Mouse (Mus musculus): ENCODE results near the gene Slc39a9. TPM values are rescaled to one million over a fixed set of nuclear protein-coding genes. Genes with fewer than 3 reads are reported as not detected.

Slc39a9 gene
- polyA plus RNA-seq, 1 experiment from 2014 or later, result 25.8 TPM

GRCm38 (mm10) chr12:80608576-80608975, 35.1 kb upstream of the Slc39a9 start:
- no peaks in the 10 kb centered on the region for H3K36me3 ChIP-seq
- H3K27me3 ChIP-seq, result no peaks in the 10 kb centered on the region
- 68% methylated on average over 1 of the region's 1 CpGs for WGBS
- H3K4me2 ChIP-seq (replicated peaks), result no peak overlapping the region
- no peak overlapping the region for H3K9ac ChIP-seq
- peaks cover 6% of the 10 kb centered on the region for H3K4me1 ChIP-seq
- no peaks in the 10 kb centered on the region for H3K9me3 ChIP-seq (replicated peaks)
- no peak for ATAC-seq (ENCODE audit: insufficient number of reproducible peaks, low FRiP score, low TSS enrichment, low read depth)
- H3K27ac ChIP-seq (replicated peaks), result no peak overlapping the region
- H3K4me3 ChIP-seq (replicated peaks), result no peak overlapping the region

- no peaks in the 10 kb centered on the region for H3K36me3 ChIP-seq
- H3K9ac ChIP-seq, result no peak overlapping the region
- no peaks in the 10 kb centered on the region for H3K9me3 ChIP-seq (replicated peaks)
- H3K4me1 ChIP-seq, result no peaks in the 10 kb centered on the region
- H3K4me2 ChIP-seq (replicated peaks), result no peak overlapping the region
- no peak for ATAC-seq (ENCODE audit: insufficient number of reproducible peaks, low FRiP score, low TSS enrichment, low read depth)
- no peak overlapping the region for H3K27ac ChIP-seq (replicated peaks)
- WGBS, result 79% methylated on average over 3 of the region's 3 CpGs
- no peaks in the 10 kb centered on the region for H3K27me3 ChIP-seq
- no peak overlapping the region for H3K4me3 ChIP-seq (replicated peaks)
Observed at GRCm38 (mm10) chr12:80609928-80610327, 33.8 kb upstream of the Slc39a9 start.

DNA sequence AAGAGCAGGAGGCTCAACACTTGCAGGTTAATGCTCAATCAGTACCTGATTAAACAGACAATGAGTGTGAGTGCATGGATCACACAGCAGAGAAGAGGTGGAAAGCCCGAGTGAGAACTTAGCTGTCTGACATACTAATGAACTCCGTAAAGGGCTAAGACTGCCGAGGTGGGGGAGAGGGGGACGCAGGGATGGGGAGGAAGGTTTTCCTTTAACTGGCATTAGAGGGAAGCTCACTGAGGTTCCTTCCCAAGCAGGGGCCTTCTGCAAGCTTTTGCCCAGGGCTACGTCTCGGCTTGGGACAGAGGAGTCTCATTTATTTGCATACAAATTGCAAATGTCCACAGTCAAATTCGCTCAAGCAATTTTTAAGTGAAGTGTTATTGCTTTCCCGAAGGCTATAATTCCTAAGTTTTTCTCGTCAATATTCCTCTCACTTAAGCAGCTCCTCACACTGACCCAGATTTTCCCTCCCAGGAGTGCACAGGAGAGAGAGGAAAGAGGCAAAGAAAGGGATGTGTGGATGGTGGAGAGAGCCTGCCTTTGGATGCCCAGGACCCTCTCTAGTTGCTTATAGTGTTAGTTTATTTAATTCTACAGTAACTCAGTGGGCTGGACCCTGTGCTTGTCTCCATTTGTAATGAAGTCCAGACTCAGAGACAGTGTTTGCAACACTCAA, 31.4 kb upstream of the Slc39a9 start:
- WGBS, result 52% methylated on average over 9 of the region's 9 CpGs

DNA sequence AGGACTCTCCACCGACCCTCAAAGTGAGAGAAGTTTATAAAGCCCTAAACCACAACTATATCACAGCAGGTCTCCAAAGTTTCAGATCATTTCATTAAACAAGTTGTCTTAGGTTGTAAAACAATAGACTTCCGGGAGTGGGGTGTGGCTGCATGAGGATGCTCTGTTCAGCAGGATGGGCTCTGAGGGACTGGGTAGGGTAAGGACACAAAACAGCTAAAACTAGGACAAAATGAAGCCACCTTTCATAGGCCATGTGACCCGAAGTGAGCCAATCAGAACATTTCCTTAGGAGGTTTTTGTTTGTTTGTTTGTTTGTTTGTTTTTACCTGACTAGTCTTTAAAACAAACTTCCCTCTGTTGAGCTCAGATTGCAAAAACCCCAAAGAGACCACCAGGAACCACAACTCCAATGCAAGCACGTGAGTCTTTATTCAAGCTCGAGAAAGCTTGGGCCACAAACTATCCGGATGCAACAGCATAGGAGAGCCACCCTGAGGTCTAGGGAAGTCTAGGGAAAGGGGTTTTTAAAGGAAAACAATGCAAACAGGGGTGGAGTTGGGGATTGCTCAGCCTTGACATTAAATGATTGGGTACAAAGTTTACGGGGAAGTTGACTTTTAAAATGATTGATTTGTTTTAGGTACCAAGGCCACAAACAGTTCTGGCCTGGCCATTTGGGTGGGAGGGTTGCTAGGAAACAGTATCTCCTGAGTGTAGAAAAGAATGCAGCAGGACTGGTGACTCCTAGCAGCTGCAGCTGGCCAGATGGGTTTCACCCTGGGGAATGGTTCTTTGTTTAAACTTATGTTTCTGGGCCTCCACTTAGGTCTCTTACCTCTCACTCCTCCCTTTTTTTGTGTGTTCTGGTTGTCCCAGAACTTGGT, 28.1 kb upstream of the Slc39a9 start:
- Histone ChIP-seq H3K4me1 (no peaks in the 10 kb centered on the region), H3K36me3 (no peaks in the 10 kb centered on the region), H3K4me3 (replicated peaks) (no peak overlapping the region), H3K4me2 (replicated peaks) (no peak overlapping the region), H3K27me3 (no peaks in the 10 kb centered on the region), H3K9ac (no peak overlapping the region), H3K9me3 (replicated peaks) (no peaks in the 10 kb centered on the region), H3K27ac (replicated peaks) (no peak overlapping the region)
- ATAC-seq (ENCODE audit: insufficient number of reproducible peaks, low FRiP score, low TSS enrichment, low read depth), result no peak
- 64% methylated on average over 7 of the region's 7 CpGs for WGBS

More for the DNA sequence above, 31.4 kb upstream of the Slc39a9 start:
- no peak overlapping the region for H3K27ac ChIP-seq (replicated peaks)
- H3K4me3 ChIP-seq (replicated peaks), result no peak overlapping the region
- H3K27me3 ChIP-seq, result no peaks in the 10 kb centered on the region
- no peak for ATAC-seq (ENCODE audit: insufficient number of reproducible peaks, low FRiP score, low TSS enrichment, low read depth)
- no peaks in the 10 kb centered on the region for H3K36me3 ChIP-seq
- H3K9me3 ChIP-seq (replicated peaks), result no peaks in the 10 kb centered on the region
- H3K9ac ChIP-seq, result no peak overlapping the region
- H3K4me1 ChIP-seq, result no peaks in the 10 kb centered on the region
- H3K4me2 ChIP-seq (replicated peaks), result no peak overlapping the region

DNA sequence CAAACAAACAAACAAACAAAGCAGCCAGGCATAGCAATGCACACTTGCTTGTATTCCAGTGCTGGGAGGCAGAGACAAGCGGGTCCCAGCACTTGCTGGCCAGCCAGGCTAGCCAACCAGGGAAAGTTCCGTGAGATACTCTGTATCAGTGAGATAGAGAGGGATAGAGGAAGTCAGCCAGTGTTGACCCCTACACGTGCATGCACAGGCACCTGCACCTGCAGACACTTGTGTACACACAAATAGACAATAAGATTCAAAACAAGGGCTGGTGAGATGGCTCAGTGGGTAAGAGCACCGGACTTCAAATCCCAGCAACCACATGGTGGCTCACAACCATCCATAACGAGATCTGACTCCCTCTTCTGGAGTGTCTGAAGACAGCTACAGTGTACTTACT, 23.2 kb upstream of the Slc39a9 start:
- 80% methylated on average over 5 of the region's 5 CpGs for WGBS

DNA sequence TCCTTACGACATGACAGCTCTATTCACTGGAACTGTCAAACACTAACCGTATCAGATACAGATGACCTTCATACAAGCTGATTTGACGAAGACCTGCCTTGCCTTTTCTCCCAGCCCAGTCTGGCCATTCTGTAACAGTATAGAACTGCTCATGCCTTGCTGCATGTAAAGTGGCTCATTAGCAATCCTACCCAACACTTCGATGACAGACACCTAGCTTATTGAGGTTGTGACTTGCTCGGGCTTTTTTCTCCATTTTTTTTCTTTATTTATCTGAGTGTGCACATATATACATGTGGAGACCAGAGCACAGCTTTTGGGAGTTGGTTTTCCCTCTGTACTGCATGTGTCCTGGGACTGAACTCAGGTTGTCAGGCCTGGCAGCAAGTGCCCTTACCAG, 11.9 kb upstream of the Slc39a9 start:
- no peaks in the 10 kb centered on the region for H3K27me3 ChIP-seq
- no peak for ATAC-seq (ENCODE audit: insufficient number of reproducible peaks, low FRiP score, low TSS enrichment, low read depth)
- no peaks in the 10 kb centered on the region for H3K9me3 ChIP-seq (replicated peaks)
- H3K4me2 ChIP-seq (replicated peaks), result no peak overlapping the region
- H3K27ac ChIP-seq (replicated peaks), result no peak overlapping the region
- no peaks in the 10 kb centered on the region for H3K4me1 ChIP-seq
- no peak overlapping the region for H3K9ac ChIP-seq
- H3K4me3 ChIP-seq (replicated peaks), result no peak overlapping the region
- WGBS, result 80% methylated on average over 5 of the region's 5 CpGs
- peaks cover 41% of the 10 kb centered on the region for H3K36me3 ChIP-seq

More for the DNA sequence above, 23.2 kb upstream of the Slc39a9 start:
- ATAC-seq (ENCODE audit: insufficient number of reproducible peaks, low FRiP score, low TSS enrichment, low read depth), result no peak
- Histone ChIP-seq H3K36me3 (no peaks in the 10 kb centered on the region), H3K4me2 (replicated peaks) (no peak overlapping the region), H3K4me1 (no peaks in the 10 kb centered on the region), H3K9me3 (replicated peaks) (no peaks in the 10 kb centered on the region), H3K4me3 (replicated peaks) (no peak overlapping the region), H3K27ac (replicated peaks) (no peak overlapping the region), H3K27me3 (no peaks in the 10 kb centered on the region), H3K9ac (no peak overlapping the region)

- Histone ChIP-seq H3K9me3 (replicated peaks) (no peaks in the 10 kb centered on the region), H3K27me3 (no peaks in the 10 kb centered on the region), H3K36me3 (peaks cover 34% of the 10 kb centered on the region), H3K9ac (peak overlapping the region; percentile 96), H3K4me3 (replicated peaks) (peak overlapping the region; percentile 96), H3K4me1 (peaks cover 31% of the 10 kb centered on the region), H3K4me2 (replicated peaks) (peak overlapping the region; percentile 72), H3K27ac (replicated peaks) (peak overlapping the region; percentile 85)
- 2% methylated on average over 43 of the region's 48 CpGs for WGBS
- ATAC-seq (ENCODE audit: insufficient number of reproducible peaks, low FRiP score, low TSS enrichment, low read depth), result peak; percentile 64
Observed at GRCm38 (mm10) chr12:80642725-80643692, 674 bp upstream of the Slc39a9 start.

- no peaks in the 10 kb centered on the region for H3K27me3 ChIP-seq
- H3K4me3 ChIP-seq (replicated peaks), result peak overlapping the region; percentile 96
- H3K9ac ChIP-seq, result peak overlapping the region; percentile 96
- WGBS, result 6% methylated on average over 18 of the region's 18 CpGs
- no peaks in the 10 kb centered on the region for H3K9me3 ChIP-seq (replicated peaks)
- peaks cover 27% of the 10 kb centered on the region for H3K36me3 ChIP-seq
- peak overlapping the region; percentile 72 for H3K4me2 ChIP-seq (replicated peaks)
- H3K4me1 ChIP-seq, result peaks cover 31% of the 10 kb centered on the region
- ATAC-seq (ENCODE audit: insufficient number of reproducible peaks, low FRiP score, low TSS enrichment, low read depth), result no peak
- 0 out of 2 replicates have a peak overlapping the region, but pooled peaks have one; percentile 2 for H3K27ac ChIP-seq (replicated peaks)
Observed at GRCm38 (mm10) chr12:80644506-80644868, 804 bp downstream of the Slc39a9 start.

- Histone ChIP-seq H3K4me2 (replicated peaks) (peak overlapping the region; percentile 72), H3K4me3 (replicated peaks) (0 out of 2 replicates have a peak overlapping the region, but pooled peaks have one; percentile 96)
Observed at GRCm38 (mm10) chr12:80646377-80646776, 2.7 kb downstream of the Slc39a9 start.

GRCm38 (mm10) chr12:80653951-80654658, 10.4 kb downstream of the Slc39a9 start:
- H3K9ac ChIP-seq, result no peak overlapping the region
- no peak overlapping the region for H3K4me3 ChIP-seq (replicated peaks)
- H3K27ac ChIP-seq (replicated peaks), result no peak overlapping the region
- ATAC-seq (ENCODE audit: insufficient number of reproducible peaks, low FRiP score, low TSS enrichment, low read depth), result no peak
- H3K27me3 ChIP-seq, result no peaks in the 10 kb centered on the region
- H3K9me3 ChIP-seq (replicated peaks), result no peaks in the 10 kb centered on the region
- no peak overlapping the region for H3K4me2 ChIP-seq (replicated peaks)
- H3K36me3 ChIP-seq, result no peaks in the 10 kb centered on the region
- no peaks in the 10 kb centered on the region for H3K4me1 ChIP-seq
- WGBS, result 82% methylated on average over 7 of the region's 7 CpGs

More at GRCm38 (mm10) chr12:80646377-80646776, 2.7 kb downstream of the Slc39a9 start:
- ATAC-seq (ENCODE audit: insufficient number of reproducible peaks, low FRiP score, low TSS enrichment, low read depth), result no peak
- H3K4me1 ChIP-seq, result peaks cover 31% of the 10 kb centered on the region
- H3K9me3 ChIP-seq (replicated peaks), result no peaks in the 10 kb centered on the region
- H3K9ac ChIP-seq, result no peak overlapping the region
- peaks cover 8% of the 10 kb centered on the region; the same call in 1 of the 2 replicates for H3K36me3 ChIP-seq
- H3K27me3 ChIP-seq, result no peaks in the 10 kb centered on the region
- H3K27ac ChIP-seq (replicated peaks), result no peak overlapping the region
- WGBS, result 92% methylated on average over 3 of the region's 3 CpGs

Data from embryonic facial prominence, embryonic 15.5 days (tissue).